Mouse (Mus musculus) kidney, embryonic 16.5 days (tissue): Measurements from ENCODE around the gene Alms1. TPM values are rescaled to one million over a fixed set of nuclear protein-coding genes. Genes with fewer than 3 reads are reported as not detected.

Experiments used
- ATAC-seq: fragments of 200-750 bp; cut with Nextera tagmentation; 2 replicates; pipeline ENCODE4 v1.8.0; 2017; ENCODE audit warnings: moderate TSS enrichment; ENCODE audit not compliant: low FRiP score, low TSS enrichment
- H3K27ac ChIP-seq: fragments of 300-500 bp; sonication (generic); 2 replicates; pipeline ENCODE4 v1.5.1; 2014; ENCODE audit warnings: low read length
- H3K27me3 ChIP-seq: fragments of 300-500 bp; sonication (generic); 2 replicates; pipeline ENCODE4 v1.6.1; 2014; ENCODE audit warnings: low read length, control low read depth, mixed read lengths; ENCODE audit not compliant: insufficient read depth
- H3K36me3 ChIP-seq: fragments of 300-500 bp; sonication (generic); 2 replicates; pipeline ENCODE4 v1.6.1; 2014; ENCODE audit warnings: low read length, control low read depth, mixed read lengths; ENCODE audit not compliant: insufficient read depth
- H3K4me1 ChIP-seq: fragments of 300-500 bp; sonication (generic); 2 replicates; pipeline ENCODE4 v1.6.1; 2014; ENCODE audit warnings: low read length, control low read depth, mixed read lengths; ENCODE audit not compliant: insufficient read depth
- H3K4me2 ChIP-seq: fragments of 300-500 bp; sonication (generic); replicated peaks from 2 replicates; pipeline ENCODE4 v1.6.1; 2014; ENCODE audit warnings: low read depth, low read length
- H3K4me3 ChIP-seq: fragments of 300-500 bp; sonication (generic); 2 replicates; pipeline ENCODE4 v1.5.1; 2014; ENCODE audit warnings: mild to moderate bottlenecking, low read length
- H3K9ac ChIP-seq: fragments of 300-500 bp; sonication (generic); replicated peaks from 2 replicates; pipeline ENCODE4 v1.6.1; 2014; ENCODE audit warnings: low read length
- H3K9me3 ChIP-seq: fragments of 300-500 bp; sonication (generic); 2 replicates; pipeline ENCODE4 v1.6.1; 2016; ENCODE audit warnings: low read length, control low read depth
- whole genome bisulfite sequencing: fragments of 180-500 bp; shearing (Covaris S2); extraction: QIAGEN DNeasy Blood & Tissue Kit; methylation state at CpG from one replicate; pipeline ENCODE4 v1.1.7; 2014; 5-methylcytosine and 5-hydroxymethylcytosine counted together
- polyA plus RNA-seq: library from polyadenylated mRNA; unstranded; fragments of >200 nt; fragmentation: Nextera tagmentation; extraction: Ambion mirVana; gene quantifications from 2 replicates; pipeline ENCODE4 v1.2.1, GENCODE M21; 2015

Gene Alms1
- polyA plus RNA-seq, 1 experiment from 2014 or later: 3.8 TPM

GRCm38 (mm10) chr6:85588164-85588563 lies 833 bp downstream of the Alms1 start:
- ATAC-seq: no peak
- no peaks in the 10 kb centered on the region for H3K9me3 ChIP-seq
- peaks cover 20% of the 10 kb centered on the region for H3K4me1 ChIP-seq

GRCm38 (mm10) chr6:85588568-85588967 lies 1.2 kb downstream of the Alms1 start:
- H3K36me3 ChIP-seq: no peaks in the 10 kb centered on the region
- H3K9ac ChIP-seq: peak overlapping the region; percentile 82
- 8% methylated on average over 4 of the region's 4 CpGs for WGBS
- no peaks in the 10 kb centered on the region for H3K27me3 ChIP-seq
- H3K4me1 ChIP-seq: peaks cover 20% of the 10 kb centered on the region
- ATAC-seq: no peak
- peak overlapping the region; percentile 95 for H3K4me3 ChIP-seq
- no peaks in the 10 kb centered on the region for H3K9me3 ChIP-seq
- H3K4me2 ChIP-seq: peak overlapping the region; percentile 77
- no peak overlapping the region for H3K27ac ChIP-seq

More at GRCm38 (mm10) chr6:85588164-85588563, 833 bp downstream of the Alms1 start:
- peak overlapping the region; percentile 77 for H3K4me2 ChIP-seq
- peak overlapping the region; percentile 82 for H3K9ac ChIP-seq
- H3K27me3 ChIP-seq: no peaks in the 10 kb centered on the region
- H3K4me3 ChIP-seq: peak overlapping the region; percentile 95
- 0% methylated on average over 10 of the region's 10 CpGs for WGBS
- H3K27ac ChIP-seq: peak overlapping the region; percentile 93
- H3K36me3 ChIP-seq: no peaks in the 10 kb centered on the region

GRCm38 (mm10) chr6:85590116-85590515 lies 2.8 kb downstream of the Alms1 start:
- 0 out of 2 replicates have a peak overlapping the region, but pooled peaks have one; percentile 19 for H3K9ac ChIP-seq
- no peaks in the 10 kb centered on the region for H3K9me3 ChIP-seq
- H3K4me1 ChIP-seq: peaks cover 20% of the 10 kb centered on the region
- no peaks in the 10 kb centered on the region for H3K27me3 ChIP-seq
- 41% methylated on average over 2 of the region's 2 CpGs for WGBS
- H3K4me3 ChIP-seq: no peak overlapping the region
- no peak overlapping the region for H3K4me2 ChIP-seq
- no peak for ATAC-seq
- H3K27ac ChIP-seq: no peak overlapping the region
- no peaks in the 10 kb centered on the region for H3K36me3 ChIP-seq

- H3K4me3 ChIP-seq: no peak overlapping the region
- no peak for ATAC-seq
- no peaks in the 10 kb centered on the region for H3K4me1 ChIP-seq
- no peaks in the 10 kb centered on the region for H3K9me3 ChIP-seq
- WGBS: 57% methylated on average over 1 of the region's 1 CpGs
- H3K27ac ChIP-seq: no peak overlapping the region
- H3K27me3 ChIP-seq: no peaks in the 10 kb centered on the region
- H3K9ac ChIP-seq: no peak overlapping the region
- no peak overlapping the region for H3K4me2 ChIP-seq
- H3K36me3 ChIP-seq: 0 out of 2 replicates have a peak, but pooled peaks cover 5% of the 10 kb centered on the region
Measured at GRCm38 (mm10) chr6:85599310-85599709, 12.0 kb downstream of the Alms1 start.

GRCm38 (mm10) chr6:85610511-85610910 lies 23.2 kb downstream of the Alms1 start:
- no peak overlapping the region for H3K9ac ChIP-seq
- WGBS: 100% methylated on average over 1 of the region's 1 CpGs
- H3K27ac ChIP-seq: no peak overlapping the region
- no peaks in the 10 kb centered on the region for H3K9me3 ChIP-seq
- H3K4me1 ChIP-seq: no peaks in the 10 kb centered on the region
- H3K27me3 ChIP-seq: no peaks in the 10 kb centered on the region
- no peak for ATAC-seq
- peaks cover 19% of the 10 kb centered on the region for H3K36me3 ChIP-seq
- H3K4me2 ChIP-seq: no peak overlapping the region
- no peak overlapping the region for H3K4me3 ChIP-seq

GRCm38 (mm10) chr6:85620826-85621225 lies 33.5 kb downstream of the Alms1 start:
- ATAC-seq: no peak

GRCm38 (mm10) chr6:85621600-85621999 lies 34.3 kb downstream of the Alms1 start:
- no peaks in the 10 kb centered on the region for H3K27me3 ChIP-seq
- peaks cover 57% of the 10 kb centered on the region for H3K36me3 ChIP-seq
- no peak overlapping the region for H3K4me3 ChIP-seq
- no peaks in the 10 kb centered on the region for H3K4me1 ChIP-seq
- H3K9ac ChIP-seq: no peak overlapping the region
- WGBS: 88% methylated on average over 5 of the region's 5 CpGs
- ATAC-seq: no peak
- H3K27ac ChIP-seq: no peak overlapping the region
- no peaks in the 10 kb centered on the region for H3K9me3 ChIP-seq
- H3K4me2 ChIP-seq: no peak overlapping the region

More at GRCm38 (mm10) chr6:85620826-85621225, 33.5 kb downstream of the Alms1 start:
- H3K4me3 ChIP-seq: no peak overlapping the region
- H3K27ac ChIP-seq: no peak overlapping the region
- no peak overlapping the region for H3K4me2 ChIP-seq
- 97% methylated on average over 4 of the region's 4 CpGs for WGBS
- H3K27me3 ChIP-seq: no peaks in the 10 kb centered on the region
- H3K4me1 ChIP-seq: no peaks in the 10 kb centered on the region
- peaks cover 61% of the 10 kb centered on the region for H3K36me3 ChIP-seq
- no peak overlapping the region for H3K9ac ChIP-seq
- no peaks in the 10 kb centered on the region for H3K9me3 ChIP-seq

- Histone ChIP-seq H3K4me3 (no peak overlapping the region), H3K27ac (no peak overlapping the region), H3K4me1 (no peaks in the 10 kb centered on the region), H3K36me3 (peaks cover 63% of the 10 kb centered on the region), H3K27me3 (no peaks in the 10 kb centered on the region), H3K9ac (no peak overlapping the region), H3K4me2 (no peak overlapping the region), H3K9me3 (no peaks in the 10 kb centered on the region)
- WGBS: 90% methylated on average over 4 of the region's 4 CpGs
- ATAC-seq: no peak
Measured at GRCm38 (mm10) chr6:85624511-85624910, 37.2 kb downstream of the Alms1 start.

GRCm38 (mm10) chr6:85633165-85633564 lies 45.8 kb downstream of the Alms1 start:
- Histone ChIP-seq H3K4me1 (no peaks in the 10 kb centered on the region), H3K27me3 (no peaks in the 10 kb centered on the region), H3K27ac (no peak overlapping the region), H3K4me3 (no peak overlapping the region), H3K36me3 (peaks cover 14% of the 10 kb centered on the region; the same call in 1 of the 2 replicates), H3K4me2 (no peak overlapping the region), H3K9me3 (no peaks in the 10 kb centered on the region), H3K9ac (no peak overlapping the region)
- WGBS: 49% methylated on average over 8 of the region's 8 CpGs
- ATAC-seq: no peak

GRCm38 (mm10) chr6:85653244-85653643 lies 65.9 kb downstream of the Alms1 start:
- Histone ChIP-seq H3K4me1 (no peaks in the 10 kb centered on the region), H3K9me3 (no peaks in the 10 kb centered on the region), H3K36me3 (peaks cover 10% of the 10 kb centered on the region; the same call in 1 of the 2 replicates), H3K9ac (no peak overlapping the region), H3K4me3 (no peak overlapping the region), H3K4me2 (no peak overlapping the region), H3K27me3 (no peaks in the 10 kb centered on the region), H3K27ac (no peak overlapping the region)
- 90% methylated on average over 2 of the region's 2 CpGs for WGBS
- ATAC-seq: no peak
